Mouse (Mus musculus) testis, adult 2 months (tissue): ENCODE measurements around the gene Grik3. TPM values are rescaled to one million over a fixed set of nuclear protein-coding genes. Genes with fewer than 3 reads are reported as not detected.

ENCODE experiments used
- H3K27ac ChIP-seq: fragments of 200-500 bp; 2 replicates; pipeline ENCODE4 v1.5.1; 2012; ENCODE audit warnings: low read depth, low read length; ENCODE audit not compliant: control insufficient read depth, insufficient read depth
- H3K27me3 ChIP-seq: fragments of 200-500 bp; 2 replicates; pipeline ENCODE4 v1.6.1; 2012; ENCODE audit warnings: mild to moderate bottlenecking, low read length, moderate library complexity; ENCODE audit not compliant: control insufficient read depth, insufficient read depth
- H3K36me3 ChIP-seq: fragments of 200-500 bp; 2 replicates; pipeline ENCODE4 v1.6.1; 2012; ENCODE audit warnings: mild to moderate bottlenecking, low read length; ENCODE audit not compliant: control insufficient read depth, insufficient read depth
- H3K4me1 ChIP-seq: fragments of 200-500 bp; 2 replicates; pipeline ENCODE4 v1.6.1; 2012; ENCODE audit warnings: low read length; ENCODE audit not compliant: control insufficient read depth, insufficient read depth
- H3K4me3 ChIP-seq: fragments of 200-500 bp; 2 replicates; pipeline ENCODE4 v1.5.1; 2012; ENCODE audit warnings: low read depth, mild to moderate bottlenecking, low read length, moderate library complexity, mixed read lengths; ENCODE audit not compliant: control insufficient read depth
- CTCF ChIP-seq: fragments of 200-500 bp; IDR thresholded peaks from 2 replicates; pipeline ENCODE4 v1.5.1; 2012; ENCODE audit warnings: low read depth, mild to moderate bottlenecking, inconsistent platforms, low read length, moderate library complexity; ENCODE audit not compliant: control insufficient read depth, insufficient read depth, insufficient replicate concordance
- POLR2A ChIP-seq: fragments of 200-500 bp; IDR thresholded peaks from 2 replicates; pipeline ENCODE4 v1.6.1; 2012; ENCODE audit warnings: low read depth, mild to moderate bottlenecking, inconsistent platforms, low read length, moderate library complexity; ENCODE audit not compliant: control insufficient read depth
- polyA plus RNA-seq: library from polyadenylated mRNA; depleted of rRNA; stranded (reverse); fragments of >200 nt; gene quantifications from 2 replicates; pipeline ENCODE4 v1.2.3, GENCODE M21; 2012

Grik3 gene
- polyA plus RNA-seq, 1 experiment = 0.38 TPM

GRCm38 (mm10) chr4:125568210-125568609, 77.7 kb downstream of the Grik3 start:
- Histone ChIP-seq H3K27me3 (no peaks in the 10 kb centered on the region), H3K27ac (no peak overlapping the region), H3K4me1 (no peaks in the 10 kb centered on the region), H3K4me3 (no peak overlapping the region), H3K36me3 (no peaks in the 10 kb centered on the region)
- TF ChIP-seq CTCF = no peak
- no peak for TF ChIP-seq POLR2A

GRCm38 (mm10) chr4:125571651-125572311, 81.3 kb downstream of the Grik3 start:
- TF ChIP-seq POLR2A = no peak
- TF ChIP-seq CTCF = no peak
- H3K27me3 ChIP-seq = no peaks in the 10 kb centered on the region
- no peaks in the 10 kb centered on the region for H3K36me3 ChIP-seq
- H3K4me3 ChIP-seq = no peak overlapping the region
- no peaks in the 10 kb centered on the region for H3K4me1 ChIP-seq
- no peak overlapping the region for H3K27ac ChIP-seq

- Histone ChIP-seq H3K27ac (no peak overlapping the region), H3K4me1 (no peaks in the 10 kb centered on the region), H3K27me3 (no peaks in the 10 kb centered on the region), H3K4me3 (no peak overlapping the region), H3K36me3 (no peaks in the 10 kb centered on the region)
- TF ChIP-seq POLR2A (no peak), CTCF (no peak)
These were observed 81.8 kb downstream of the Grik3 start for GRCm38 (mm10) chr4:125572312-125572663.

GRCm38 (mm10) chr4:125573000-125573399, 82.5 kb downstream of the Grik3 start:
- H3K36me3 ChIP-seq = no peaks in the 10 kb centered on the region
- no peaks in the 10 kb centered on the region for H3K27me3 ChIP-seq
- no peak overlapping the region for H3K4me3 ChIP-seq
- H3K27ac ChIP-seq = no peak overlapping the region
- no peaks in the 10 kb centered on the region for H3K4me1 ChIP-seq
- no peak for TF ChIP-seq POLR2A
- TF ChIP-seq CTCF = no peak

GRCm38 (mm10) chr4:125573951-125574675, 83.6 kb downstream of the Grik3 start:
- Histone ChIP-seq H3K27me3 (no peaks in the 10 kb centered on the region), H3K4me1 (no peaks in the 10 kb centered on the region), H3K36me3 (no peaks in the 10 kb centered on the region), H3K4me3 (no peak overlapping the region), H3K27ac (no peak overlapping the region)
- TF ChIP-seq POLR2A (no peak), CTCF (no peak)

- H3K36me3 ChIP-seq = no peaks in the 10 kb centered on the region
- no peak for TF ChIP-seq POLR2A
- no peak for TF ChIP-seq CTCF
- no peak overlapping the region for H3K27ac ChIP-seq
- no peak overlapping the region for H3K4me3 ChIP-seq
- H3K27me3 ChIP-seq = no peaks in the 10 kb centered on the region
- H3K4me1 ChIP-seq = peaks cover 3% of the 10 kb centered on the region; the same call in 1 of the 2 replicates
These were observed 89.8 kb downstream of the Grik3 start for GRCm38 (mm10) chr4:125580336-125580735.

GRCm38 (mm10) chr4:125583272-125583671, 92.8 kb downstream of the Grik3 start:
- H3K4me3 ChIP-seq = no peak overlapping the region
- no peak for TF ChIP-seq CTCF
- TF ChIP-seq POLR2A = no peak
- peaks cover 3% of the 10 kb centered on the region; the same call in 1 of the 2 replicates for H3K4me1 ChIP-seq
- H3K36me3 ChIP-seq = no peaks in the 10 kb centered on the region
- H3K27ac ChIP-seq = no peak overlapping the region
- no peaks in the 10 kb centered on the region for H3K27me3 ChIP-seq
